Mouse (Mus musculus) adrenal gland, adult 18-20 months (tissue): ENCODE measurements around the gene Umodl1. TPM values are rescaled to one million over a fixed set of nuclear protein-coding genes. Genes with fewer than 3 reads are reported as not detected.

Experiments
- DNase-seq, 2 experiments: peaks; one replicate each; pipeline ENCODE4 v3.0.0; 2021 to 2022; ENCODE audit warnings: low spot score in 2 of 2
- microRNA-seq, 2 experiments: library from miRNA; unstranded; fragments of <30 nt; microRNA quantifications; one replicate each; pipeline ENCODE4 v1.2.0; 2021; ENCODE audit warnings: borderline number of aligned reads in 2 of 2
- total RNA-seq, 2 experiments: library from RNA; stranded (reverse); gene quantifications; 1 replicate in 1 of 2; 2 replicates in 1 of 2; pipeline ENCODE4 v1.2.3; 2021

Umodl1 gene
- total RNA-seq, 2 experiments from 2014 or later, result 2.0 TPM; not detected in 1

GRCm38 (mm10) chr17:31036168-31036876 is 81.9 kb downstream of the Umodl1 start:
- no peak for DNase-seq

DNA sequence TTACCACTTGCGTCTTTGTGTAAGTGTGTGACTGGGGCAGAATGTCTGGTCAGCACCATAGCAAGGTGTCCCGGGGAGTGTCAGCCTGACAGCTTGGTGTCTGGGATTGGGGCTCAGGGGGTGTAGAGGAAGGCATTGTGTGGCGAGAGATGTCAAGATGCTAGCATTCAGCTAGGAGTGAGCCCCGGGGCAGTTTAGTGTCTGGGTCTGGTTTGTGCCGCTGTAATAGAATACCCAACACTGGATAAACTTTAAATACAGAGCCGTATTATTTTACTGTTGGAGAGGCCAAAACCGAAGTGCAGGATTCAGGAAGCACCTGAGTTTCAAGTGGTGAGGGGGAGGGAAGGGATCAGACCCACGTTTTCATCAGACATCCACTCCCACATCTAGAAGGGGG is 82.9 kb downstream of the Umodl1 start:
- DNase-seq, result no peak

- no peak for DNase-seq
Measured at GRCm38 (mm10) chr17:31038381-31038780, 83.9 kb downstream of the Umodl1 start.

GRCm38 (mm10) chr17:31039626-31040025 is 85.2 kb downstream of the Umodl1 start:
- DNase-seq, result no peak

DNA sequence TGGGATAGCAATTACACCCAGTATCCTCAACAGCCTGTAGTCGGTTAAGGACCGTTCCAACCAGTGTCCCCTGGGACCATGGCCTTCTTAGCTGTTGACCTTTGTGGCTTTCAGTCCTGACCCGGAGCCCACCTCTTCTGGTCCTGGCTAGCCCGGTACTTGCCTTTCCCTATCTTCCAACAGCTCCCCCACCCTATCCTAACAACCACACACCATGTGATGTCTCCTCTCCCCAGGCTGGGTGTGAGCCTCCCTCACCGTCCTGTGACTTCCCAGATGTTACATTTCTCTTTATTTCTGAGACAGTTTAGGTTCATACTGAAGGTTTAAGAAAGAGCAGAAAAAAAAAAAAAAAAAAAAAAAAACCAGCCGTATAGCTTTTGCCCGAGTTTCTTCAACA is 86.0 kb downstream of the Umodl1 start:
- no peak for DNase-seq

- DNase-seq, result no peak
Measured at GRCm38 (mm10) chr17:31042751-31043150, 88.3 kb downstream of the Umodl1 start.

- DNase-seq, result peak; percentile 26 to 57
Measured at GRCm38 (mm10) chr17:31057151-31057890, 102.9 kb downstream of the Umodl1 start, which contains the start of gene Abcg1. Gene Abcg1 (plus strand): TSS chr17:31057675.

- no peak for DNase-seq
Measured at GRCm38 (mm10) chr17:31057891-31058744, 103.7 kb downstream of the Umodl1 start.

DNA sequence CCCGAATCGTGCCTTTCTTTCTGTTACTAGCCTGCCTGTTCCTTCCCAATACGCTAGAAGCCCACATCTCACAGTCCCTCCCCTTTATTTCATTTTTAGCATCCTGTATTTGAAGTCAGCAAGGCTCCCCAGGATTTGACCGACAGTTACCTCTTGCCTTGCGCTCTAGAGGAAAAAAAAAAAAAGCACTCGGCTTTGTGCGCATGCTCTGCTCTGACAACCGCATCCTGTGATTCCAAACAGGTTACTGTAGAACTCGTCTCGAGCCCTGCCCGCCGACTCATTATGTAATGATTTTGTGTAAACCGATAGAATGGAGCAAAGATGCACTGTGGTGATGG is 104.3 kb downstream of the Umodl1 start:
- DNase-seq, result no peak

DNA sequence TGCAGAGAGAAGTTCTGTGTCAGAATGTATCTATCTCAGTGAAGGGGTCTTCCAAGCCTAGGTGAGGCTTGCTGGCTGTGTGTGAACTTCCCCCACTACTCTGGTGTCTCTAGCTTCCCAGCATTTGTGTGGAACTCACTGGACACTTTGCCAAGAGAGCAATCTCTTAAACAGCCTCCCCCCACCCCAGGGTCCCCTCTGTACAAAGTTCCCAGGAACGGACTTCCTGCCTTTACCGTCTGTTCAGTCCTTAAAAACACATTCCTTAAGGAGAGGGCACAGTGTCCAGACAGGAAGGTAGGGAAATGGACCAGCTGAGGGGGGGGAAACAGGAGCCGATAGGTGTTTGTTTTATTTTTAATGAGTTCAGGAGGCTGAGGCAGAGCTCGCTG is 105.8 kb downstream of the Umodl1 start:
- no peak for DNase-seq

Small RNA genes within 50 kb of the gene (microRNA-seq; reads per million reads assigned to microRNA genes)
- 0 reads per million in 2 experiments for gene Gm24026

Other genes starting within 250 kb of the Umodl1 start
- gene Glp1r, start 52.8 kb upstream of the Umodl1 start, total RNA-seq, result under 1 TPM in 1 of 2 experiments, not detected in 1; 0.10 TPM
- gene Abcg1, start 103.0 kb downstream of the Umodl1 start, total RNA-seq, result 10 to 100 TPM in 1 of 2 experiments, 1 to 10 TPM in 1; 10.0 to 16.6 TPM
- not detected for gene Tff3, start 175.0 kb downstream of the Umodl1 start, total RNA-seq
- gene Tff2, start 189.6 kb downstream of the Umodl1 start, total RNA-seq, result not detected
- gene Tff1, start 210.6 kb downstream of the Umodl1 start, total RNA-seq, result not detected
- not detected for gene Tmprss3, start 244.3 kb downstream of the Umodl1 start, total RNA-seq